Mouse (Mus musculus): Measurements from ENCODE around the gene Nol6. TPM values are rescaled to one million over a fixed set of nuclear protein-coding genes. Genes with fewer than 3 reads are reported as not detected.

The Nol6 gene
- polyA plus RNA-seq, 1 experiment, result 1.3 TPM

- H3K27me3 ChIP-seq (ENCODE audit: control insufficient read depth), result no peaks in the 10 kb centered on the region
- H3K9me3 ChIP-seq (ENCODE audit: control insufficient read depth, low read length), result no peaks in the 10 kb centered on the region
- no peak overlapping the region for H3K4me3 ChIP-seq (replicated peaks)
- peaks cover 61% of the 10 kb centered on the region for H3K36me3 ChIP-seq (ENCODE audit: control insufficient read depth)
- TF ChIP-seq TAL1 (IDR thresholded peaks at IDR 0.05; ENCODE audit: low read length), result no peak
- TF ChIP-seq GATA1 (IDR thresholded peaks at IDR 0.05; ENCODE audit: low read length), result no peak
- H3K4me1 ChIP-seq (ENCODE audit: control insufficient read depth), result peaks cover 19% of the 10 kb centered on the region
Measured at GRCm38 (mm10) chr4:41149891-41150290, 25.6 kb upstream of the Nol6 start.

DNA sequence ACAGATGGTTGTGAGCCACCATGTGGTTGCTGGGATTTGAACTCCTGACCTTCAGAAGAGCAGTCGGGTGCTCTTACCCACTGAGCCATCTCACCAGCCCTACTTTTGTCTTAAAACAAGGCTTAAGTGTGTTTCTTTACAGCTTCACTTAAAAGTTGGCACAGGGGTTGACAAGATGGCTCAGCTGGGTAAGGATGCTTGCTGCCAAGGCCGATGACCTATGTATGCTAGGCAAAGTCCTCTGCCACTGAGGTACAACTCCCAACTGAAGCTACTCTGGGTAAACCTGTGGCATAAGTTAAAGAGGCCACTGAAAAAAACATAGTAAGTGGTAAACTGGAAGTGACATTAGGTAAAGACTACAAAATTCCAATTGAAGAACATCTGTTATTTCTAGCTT, 18.3 kb upstream of the Nol6 start:
- H3K9me3 ChIP-seq (ENCODE audit: control insufficient read depth, low read length), result no peaks in the 10 kb centered on the region
- peaks cover 86% of the 10 kb centered on the region for H3K36me3 ChIP-seq (ENCODE audit: control insufficient read depth)
- no peaks in the 10 kb centered on the region for H3K27me3 ChIP-seq (ENCODE audit: control insufficient read depth)
- TF ChIP-seq TAL1 (IDR thresholded peaks at IDR 0.05; ENCODE audit: low read length) (no peak), GATA1 (IDR thresholded peaks at IDR 0.05; ENCODE audit: low read length) (no peak)
- H3K4me1 ChIP-seq (ENCODE audit: control insufficient read depth), result peaks cover 42% of the 10 kb centered on the region
- no peak overlapping the region for H3K4me3 ChIP-seq (replicated peaks)

DNA sequence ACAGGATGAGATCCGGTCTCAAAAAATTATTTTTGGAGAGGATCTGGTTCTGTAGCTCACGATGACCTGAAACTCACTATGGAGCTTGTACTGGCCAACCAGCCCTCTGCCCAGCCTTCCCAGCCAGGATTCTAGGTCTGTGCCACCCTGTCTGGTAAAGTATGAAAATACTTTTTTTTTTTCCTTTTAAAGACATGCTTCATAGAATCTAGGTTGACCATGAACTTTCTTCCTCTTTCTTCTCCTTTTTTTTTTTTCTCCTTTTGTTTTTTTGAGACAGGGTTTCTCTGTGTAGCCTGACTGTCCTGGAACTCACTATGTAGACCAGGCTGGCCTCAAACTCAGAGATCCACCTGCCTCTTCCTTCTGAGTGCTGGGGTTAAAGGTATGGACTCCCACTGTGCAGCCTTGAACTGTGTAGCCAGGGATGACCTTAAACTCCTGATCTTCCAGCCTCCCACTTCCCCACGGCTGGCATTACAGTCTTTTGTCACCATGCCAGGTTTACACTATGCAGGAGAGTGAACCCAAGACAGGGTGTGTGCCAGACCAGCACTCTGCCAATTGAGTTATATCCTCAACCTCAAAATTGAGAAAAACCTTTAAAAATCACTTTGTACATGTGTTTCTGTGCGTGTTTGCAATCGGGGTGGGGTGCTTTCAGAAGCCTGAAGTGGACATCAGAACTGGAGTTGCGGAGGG, 16.1 kb upstream of the Nol6 start:
- Histone ChIP-seq H3K4me3 (replicated peaks) (no peak overlapping the region), H3K36me3 (ENCODE audit: control insufficient read depth) (peaks cover 69% of the 10 kb centered on the region), H3K9me3 (ENCODE audit: control insufficient read depth, low read length) (no peaks in the 10 kb centered on the region), H3K27me3 (ENCODE audit: control insufficient read depth) (no peaks in the 10 kb centered on the region), H3K4me1 (ENCODE audit: control insufficient read depth) (peaks cover 50% of the 10 kb centered on the region)
- no peak for TF ChIP-seq GATA1 (IDR thresholded peaks at IDR 0.05; ENCODE audit: low read length)
- no peak for TF ChIP-seq TAL1 (IDR thresholded peaks at IDR 0.05; ENCODE audit: low read length)

DNA sequence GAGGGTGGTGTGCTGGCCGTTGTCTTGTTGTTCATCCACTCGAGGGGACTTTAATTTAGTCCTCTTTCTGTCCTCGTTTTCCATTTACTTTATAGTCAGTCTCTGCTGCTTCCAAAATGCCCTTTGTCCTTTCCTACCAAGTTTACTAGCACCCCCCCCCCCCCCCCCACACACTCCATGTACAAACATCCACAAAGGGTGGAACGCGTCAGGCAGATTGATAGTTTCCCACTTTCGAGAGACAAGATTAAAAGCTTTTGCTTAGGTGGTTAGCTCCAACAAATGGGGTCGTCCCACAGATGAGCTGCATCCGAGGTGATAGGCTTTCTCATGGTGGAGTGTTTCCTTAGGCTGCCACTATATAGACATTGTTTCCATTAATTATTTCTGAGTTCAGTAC, 12.6 kb upstream of the Nol6 start:
- Histone ChIP-seq H3K36me3 (ENCODE audit: control insufficient read depth) (peaks cover 38% of the 10 kb centered on the region), H3K4me1 (ENCODE audit: control insufficient read depth) (peaks cover 72% of the 10 kb centered on the region), H3K9me3 (ENCODE audit: control insufficient read depth, low read length) (no peaks in the 10 kb centered on the region), H3K4me3 (replicated peaks) (peak overlapping the region; percentile 96), H3K27me3 (ENCODE audit: control insufficient read depth) (no peaks in the 10 kb centered on the region)
- no peak for TF ChIP-seq GATA1 (IDR thresholded peaks at IDR 0.05; ENCODE audit: low read length)
- no peak for TF ChIP-seq TAL1 (IDR thresholded peaks at IDR 0.05; ENCODE audit: low read length)

- peaks cover 75% of the 10 kb centered on the region for H3K4me1 ChIP-seq (ENCODE audit: control insufficient read depth)
- H3K27me3 ChIP-seq (ENCODE audit: control insufficient read depth), result no peaks in the 10 kb centered on the region
- H3K4me3 ChIP-seq (replicated peaks), result peak overlapping the region; percentile 96
- H3K36me3 ChIP-seq (ENCODE audit: control insufficient read depth), result peaks cover 36% of the 10 kb centered on the region
- H3K9me3 ChIP-seq (ENCODE audit: control insufficient read depth, low read length), result no peaks in the 10 kb centered on the region
- TF ChIP-seq TAL1 (IDR thresholded peaks at IDR 0.05; ENCODE audit: low read length) (no peak), GATA1 (IDR thresholded peaks at IDR 0.05; ENCODE audit: low read length) (no peak)
Measured at GRCm38 (mm10) chr4:41136454-41136805, 12.2 kb upstream of the Nol6 start.

GRCm38 (mm10) chr4:41135711-41136453, 11.6 kb upstream of the Nol6 start, which contains the start of gene Ube2r2:
Ube2r2 (plus strand) TSS chr4:41135743.
- peak within 1 kb of the TSS; percentile 96 for H3K4me3 ChIP-seq (replicated peaks)
- H3K27me3 ChIP-seq (ENCODE audit: control insufficient read depth), result no peaks in the 10 kb centered on the region
- TF ChIP-seq GATA1 (IDR thresholded peaks at IDR 0.05; ENCODE audit: low read length) (no peak), TAL1 (IDR thresholded peaks at IDR 0.05; ENCODE audit: low read length) (no peak)
- H3K36me3 ChIP-seq (ENCODE audit: control insufficient read depth), result peaks cover 30% of the 10 kb centered on the region
- H3K4me1 ChIP-seq (ENCODE audit: control insufficient read depth), result peaks cover 77% of the 10 kb centered on the region
- H3K9me3 ChIP-seq (ENCODE audit: control insufficient read depth, low read length), result no peaks in the 10 kb centered on the region

DNA sequence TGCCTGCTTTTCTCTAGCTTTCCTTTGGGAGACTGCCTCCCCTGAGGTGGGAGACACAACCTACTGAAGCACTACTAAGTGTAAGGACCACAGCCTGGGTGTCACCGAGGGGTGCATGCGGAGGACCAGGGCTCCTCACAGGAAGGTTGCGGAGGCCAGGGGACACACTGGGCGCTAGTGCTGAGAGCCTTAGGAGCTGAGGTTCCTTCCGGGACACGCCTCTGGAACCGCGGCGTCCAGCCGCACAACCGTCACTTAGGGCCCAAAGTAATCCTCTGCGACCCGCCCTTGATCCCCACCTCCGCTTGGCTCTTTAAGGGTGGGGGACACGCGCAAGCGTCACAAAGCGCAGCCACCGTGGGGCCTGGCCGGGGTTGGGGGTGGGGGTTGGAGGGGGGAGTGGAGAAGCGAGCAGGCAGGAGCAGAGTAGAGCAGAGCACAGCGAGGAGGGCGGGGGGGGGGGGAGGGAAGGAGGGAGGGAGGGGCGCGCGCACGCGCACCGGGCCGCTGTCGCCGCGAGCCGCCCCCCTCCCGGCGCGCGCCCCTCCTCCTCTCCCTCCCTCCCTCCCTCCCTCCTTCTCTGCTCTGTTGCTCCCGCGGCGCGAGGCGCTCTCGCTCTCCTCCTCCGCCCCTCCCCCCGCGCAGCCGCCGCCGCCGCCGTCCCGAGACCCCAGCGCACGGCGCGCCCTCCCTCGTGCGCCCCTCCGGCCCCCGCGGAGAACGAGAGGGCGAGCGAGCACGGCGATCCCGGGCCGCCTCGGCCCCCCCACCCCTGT, 10.9 kb upstream of the Nol6 start:
- Histone ChIP-seq H3K4me1 (ENCODE audit: control insufficient read depth) (peaks cover 79% of the 10 kb centered on the region), H3K9me3 (ENCODE audit: control insufficient read depth, low read length) (no peaks in the 10 kb centered on the region), H3K36me3 (ENCODE audit: control insufficient read depth) (peaks cover 23% of the 10 kb centered on the region), H3K27me3 (ENCODE audit: control insufficient read depth) (no peaks in the 10 kb centered on the region), H3K4me3 (replicated peaks) (peak overlapping the region; percentile 96)
- no peak for TF ChIP-seq TAL1 (IDR thresholded peaks at IDR 0.05; ENCODE audit: low read length)
- TF ChIP-seq GATA1 (IDR thresholded peaks at IDR 0.05; ENCODE audit: low read length), result no peak

- H3K27me3 ChIP-seq (ENCODE audit: control insufficient read depth), result no peaks in the 10 kb centered on the region
- peaks cover 10% of the 10 kb centered on the region for H3K36me3 ChIP-seq (ENCODE audit: control insufficient read depth)
- H3K4me3 ChIP-seq (replicated peaks), result peak overlapping the region; percentile 96
- TF ChIP-seq GATA1 (IDR thresholded peaks at IDR 0.05; ENCODE audit: low read length) (peak; percentile 71), TAL1 (IDR thresholded peaks at IDR 0.05; ENCODE audit: low read length) (peak; percentile 76)
- H3K4me1 ChIP-seq (ENCODE audit: control insufficient read depth), result peaks cover 87% of the 10 kb centered on the region
- H3K9me3 ChIP-seq (ENCODE audit: control insufficient read depth, low read length), result no peaks in the 10 kb centered on the region
Measured at GRCm38 (mm10) chr4:41133529-41134291, 9.5 kb upstream of the Nol6 start.
